Mouse (Mus musculus) heart, embryonic 12.5 days (tissue): Measurements from ENCODE around the gene Fras1. TPM values are rescaled to one million over a fixed set of nuclear protein-coding genes. Genes with fewer than 3 reads are reported as not detected.

Experiments used
- ATAC-seq: fragments of 200-750 bp; cut with Nextera tagmentation; 2 replicates; pipeline ENCODE4 v1.8.0; 2017; ENCODE audit warnings: moderate TSS enrichment, moderate library complexity; ENCODE audit not compliant: insufficient number of reproducible peaks, low FRiP score
- H3K27ac ChIP-seq: fragments of 300-500 bp; sonication (generic); 2 replicates; pipeline ENCODE4 v1.5.1; 2016; ENCODE audit warnings: mild to moderate bottlenecking, moderate library complexity; ENCODE audit not compliant: poor library complexity, severe bottlenecking
- H3K27me3 ChIP-seq: fragments of 300-500 bp; sonication (generic); replicated peaks from 2 replicates; pipeline ENCODE4 v1.6.1; 2016; ENCODE audit warnings: mild to moderate bottlenecking, moderate library complexity
- H3K36me3 ChIP-seq: fragments of 300-500 bp; sonication (generic); 2 replicates; pipeline ENCODE4 v1.6.1; 2016; ENCODE audit warnings: mild to moderate bottlenecking, moderate library complexity
- H3K4me1 ChIP-seq: fragments of 300-500 bp; sonication (generic); replicated peaks from 2 replicates; pipeline ENCODE4 v1.6.1; 2016; ENCODE audit warnings: mild to moderate bottlenecking
- H3K4me2 ChIP-seq: fragments of 300-500 bp; sonication (generic); 2 replicates; pipeline ENCODE4 v1.6.1; 2016; ENCODE audit warnings: mild to moderate bottlenecking, moderate library complexity
- H3K4me3 ChIP-seq: fragments of 300-500 bp; sonication (generic); 2 replicates; pipeline ENCODE4 v1.5.1; 2016; ENCODE audit warnings: mild to moderate bottlenecking
- H3K9ac ChIP-seq: fragments of 300-500 bp; sonication (generic); 2 replicates; pipeline ENCODE4 v1.6.1; 2016; ENCODE audit warnings: mild to moderate bottlenecking, moderate library complexity
- H3K9me3 ChIP-seq: fragments of 300-500 bp; sonication (generic); replicated peaks from 2 replicates; pipeline ENCODE4 v1.6.1; 2016; ENCODE audit warnings: mild to moderate bottlenecking, moderate library complexity
- WGBS: fragments of 180-500 bp; shearing (Covaris S2); methylation state at CpG from one replicate; pipeline ENCODE4 v1.1.7; 2016; 5-methylcytosine and 5-hydroxymethylcytosine counted together
- polyA plus RNA-seq: library from polyadenylated mRNA; unstranded; fragments of >200 nt; fragmentation: Nextera tagmentation; extraction: Ambion mirVana; gene quantifications from 2 replicates; pipeline ENCODE4 v1.2.1, GENCODE M21; 2016

The Fras1 gene
- polyA plus RNA-seq, 1 experiment from 2014 or later, result 22.8 TPM

DNA sequence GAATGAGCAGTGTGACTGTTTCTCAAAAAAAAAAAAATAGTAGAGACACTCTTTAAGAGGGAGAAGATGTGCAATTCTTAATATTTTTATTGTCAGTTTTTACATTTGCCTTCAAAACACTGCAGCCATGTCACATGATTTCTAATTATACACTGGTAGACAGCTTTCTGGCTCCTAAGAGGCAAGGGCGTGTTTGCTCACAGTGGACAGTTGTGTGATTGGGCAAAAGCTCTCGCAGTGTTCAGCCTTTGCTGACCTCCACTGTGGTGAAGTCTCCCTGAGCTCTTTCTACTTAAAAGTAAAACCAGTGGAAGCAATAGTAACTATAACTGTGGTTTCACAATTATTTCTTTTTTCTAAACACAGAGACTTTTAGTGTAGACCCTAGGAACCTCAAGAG, 315.1 kb downstream of the Fras1 start:
- Histone ChIP-seq H3K27me3 (no peaks in the 10 kb centered on the region), H3K27ac (no peak overlapping the region), H3K4me2 (no peak overlapping the region), H3K4me3 (no peak overlapping the region), H3K9ac (no peak overlapping the region), H3K9me3 (0 out of 2 replicates have a peak, but pooled peaks cover 4% of the 10 kb centered on the region), H3K4me1 (no peaks in the 10 kb centered on the region), H3K36me3 (peaks cover 11% of the 10 kb centered on the region)
- 66% methylated on average over 2 of the region's 2 CpGs for WGBS
- ATAC-seq, result no peak

DNA sequence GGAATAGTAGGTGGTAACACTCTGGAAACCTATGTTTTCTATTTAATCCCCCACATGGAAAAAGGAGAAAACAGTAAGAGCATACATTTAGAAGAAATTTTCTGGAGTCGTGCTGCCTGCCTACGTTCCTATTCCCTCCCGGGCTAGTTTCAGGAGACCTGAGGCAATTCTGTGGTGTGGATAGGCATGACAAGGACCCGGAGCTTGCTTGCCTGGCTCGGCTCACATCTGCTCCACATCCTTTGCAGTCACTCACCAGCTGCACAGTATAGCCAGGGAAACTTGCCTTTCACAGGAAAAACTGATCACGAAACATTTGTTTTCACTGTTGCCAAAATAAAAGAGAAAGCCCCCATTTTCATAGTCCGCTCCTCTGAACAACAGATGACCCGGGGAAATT, 325.2 kb downstream of the Fras1 start:
- no peak overlapping the region for H3K27ac ChIP-seq
- no peak overlapping the region for H3K4me3 ChIP-seq
- no peak for ATAC-seq
- no peaks in the 10 kb centered on the region for H3K27me3 ChIP-seq
- no peak overlapping the region for H3K9ac ChIP-seq
- WGBS, result 78% methylated on average over 8 of the region's 8 CpGs
- no peak overlapping the region for H3K4me2 ChIP-seq
- H3K9me3 ChIP-seq, result no peaks in the 10 kb centered on the region
- H3K36me3 ChIP-seq, result peaks cover 16% of the 10 kb centered on the region
- H3K4me1 ChIP-seq, result no peaks in the 10 kb centered on the region

DNA sequence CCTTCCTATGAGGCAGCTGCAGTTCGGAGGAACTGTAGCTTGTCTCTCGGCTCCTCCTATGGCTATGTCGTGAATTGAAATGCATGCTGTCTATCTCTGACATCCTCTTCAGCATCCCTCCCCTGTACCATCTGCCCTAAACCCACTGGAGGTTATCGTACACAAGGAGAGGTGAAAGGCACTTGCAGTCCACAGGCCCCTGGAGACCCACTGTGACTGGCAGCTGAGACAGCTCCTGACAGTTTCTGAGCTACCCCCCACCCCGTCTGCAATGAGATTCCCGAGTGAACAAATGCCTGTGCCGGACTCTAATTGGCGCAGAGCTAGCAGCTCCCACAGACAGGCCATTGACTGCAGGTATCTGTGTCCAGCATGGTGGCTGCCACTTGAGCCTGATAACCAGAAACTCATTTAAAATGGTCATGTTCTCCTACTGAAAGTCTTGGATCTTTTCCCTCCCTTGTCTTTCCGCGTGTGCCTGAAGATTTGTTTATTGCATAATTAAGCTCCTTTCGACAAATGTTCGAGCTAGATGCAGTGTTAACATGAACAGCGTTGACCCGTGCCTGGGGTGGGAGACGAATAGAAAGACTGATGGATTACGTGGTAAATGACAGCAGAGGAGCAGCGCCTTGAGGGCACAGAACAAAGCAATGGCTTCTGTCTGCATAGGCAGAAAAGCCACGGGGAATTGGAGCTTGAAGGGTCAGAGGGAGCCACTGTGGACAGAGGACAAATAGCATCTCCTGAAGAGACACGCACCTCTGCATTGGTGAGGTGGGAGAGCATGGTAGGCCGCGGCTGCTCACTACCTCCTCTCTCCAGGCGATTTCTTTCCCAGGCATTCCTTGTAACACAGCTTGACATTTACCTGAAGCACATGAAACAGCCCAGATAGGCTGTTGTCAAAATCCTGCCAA, 329.2 kb downstream of the Fras1 start:
- Histone ChIP-seq H3K27me3 (no peaks in the 10 kb centered on the region), H3K36me3 (peaks cover 4% of the 10 kb centered on the region), H3K9me3 (no peaks in the 10 kb centered on the region), H3K9ac (no peak overlapping the region), H3K4me3 (no peak overlapping the region), H3K4me1 (no peaks in the 10 kb centered on the region), H3K27ac (no peak overlapping the region), H3K4me2 (no peak overlapping the region)
- no peak for ATAC-seq
- 55% methylated on average over 22 of the region's 22 CpGs for WGBS

DNA sequence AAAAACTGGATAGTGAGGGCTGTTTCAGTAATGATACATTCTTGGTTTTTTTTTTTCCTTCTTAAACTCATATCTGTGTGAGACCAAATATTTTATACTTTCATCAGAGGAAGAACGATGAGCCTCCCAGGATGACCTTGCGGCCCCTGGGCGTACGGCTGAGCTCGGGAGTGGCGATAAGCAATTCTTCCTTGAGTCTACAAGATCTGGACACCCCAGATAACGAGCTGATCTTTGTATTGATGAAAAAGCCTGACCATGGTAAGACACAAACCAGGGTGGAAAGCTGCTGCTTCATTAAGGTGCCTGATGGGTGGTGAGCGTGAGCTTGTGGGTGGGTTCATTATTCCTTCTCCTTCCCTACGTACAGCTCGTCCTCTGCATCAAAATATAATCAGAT, 334.8 kb downstream of the Fras1 start:
- Histone ChIP-seq H3K4me3 (no peak overlapping the region), H3K36me3 (peaks cover 12% of the 10 kb centered on the region), H3K9me3 (no peaks in the 10 kb centered on the region), H3K4me1 (no peaks in the 10 kb centered on the region), H3K4me2 (no peak overlapping the region), H3K9ac (no peak overlapping the region), H3K27ac (no peak overlapping the region), H3K27me3 (no peaks in the 10 kb centered on the region)
- WGBS, result 78% methylated on average over 10 of the region's 10 CpGs
- no peak for ATAC-seq

DNA sequence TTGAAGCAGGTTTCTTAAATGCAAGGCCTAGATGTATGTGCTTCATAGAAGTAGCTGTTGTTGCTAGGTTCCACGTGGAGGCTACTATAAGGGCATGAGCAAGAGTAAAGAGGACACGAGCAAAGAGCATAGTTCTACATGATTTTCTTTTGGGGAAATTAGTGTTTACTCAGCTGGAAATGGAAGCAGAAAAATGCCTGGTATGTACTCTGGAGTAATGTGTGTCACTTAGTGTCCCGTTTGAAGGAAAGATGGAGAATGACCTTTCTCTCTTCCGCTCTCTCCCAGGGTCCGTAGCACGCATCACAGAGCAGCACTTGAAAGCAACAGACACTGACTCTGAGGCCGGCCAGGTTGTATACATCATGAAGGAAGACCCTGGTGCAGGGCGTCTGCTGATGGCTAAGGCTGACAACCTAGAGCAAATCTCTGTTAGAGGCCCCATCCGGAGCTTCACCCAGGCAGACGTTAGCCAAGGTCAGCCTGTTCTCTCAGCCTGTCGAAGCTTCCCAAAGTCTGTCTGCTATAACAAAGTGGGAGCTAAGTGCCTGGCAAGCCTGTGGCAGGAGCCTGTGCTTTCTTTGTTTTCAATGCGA, 338.4 kb downstream of the Fras1 start:
- H3K9me3 ChIP-seq, result no peaks in the 10 kb centered on the region
- ATAC-seq, result no peak
- no peaks in the 10 kb centered on the region for H3K27me3 ChIP-seq
- no peak overlapping the region for H3K27ac ChIP-seq
- H3K4me2 ChIP-seq, result no peak overlapping the region
- H3K36me3 ChIP-seq, result peaks cover 12% of the 10 kb centered on the region
- H3K9ac ChIP-seq, result no peak overlapping the region
- H3K4me3 ChIP-seq, result no peak overlapping the region
- H3K4me1 ChIP-seq, result peaks cover 15% of the 10 kb centered on the region
- 45% methylated on average over 12 of the region's 12 CpGs for WGBS

DNA sequence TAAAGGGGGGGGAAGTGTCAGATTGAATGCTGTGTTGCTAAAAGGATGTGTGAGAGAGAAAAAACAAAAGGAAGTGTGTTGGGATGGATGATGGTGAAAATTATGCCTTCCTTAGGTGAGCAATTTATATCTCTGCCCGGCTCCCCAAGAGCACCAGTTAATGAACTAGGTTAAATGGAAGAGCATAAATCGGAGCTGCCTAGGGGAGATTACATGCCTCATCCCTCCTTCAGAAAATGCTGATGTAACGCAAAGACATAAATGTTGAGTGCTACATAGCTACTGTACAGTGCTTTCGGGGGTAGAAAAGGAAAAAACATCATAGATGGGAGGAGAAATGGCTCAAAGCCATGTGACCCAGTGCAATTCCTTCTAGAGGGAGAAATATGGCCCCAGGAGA, 339.0 kb downstream of the Fras1 start:
- Histone ChIP-seq H3K4me3 (no peak overlapping the region), H3K27me3 (no peaks in the 10 kb centered on the region), H3K9ac (no peak overlapping the region), H3K9me3 (no peaks in the 10 kb centered on the region), H3K4me2 (no peak overlapping the region), H3K36me3 (peaks cover 15% of the 10 kb centered on the region), H3K4me1 (peaks cover 15% of the 10 kb centered on the region), H3K27ac (no peak overlapping the region)
- 87% methylated on average over 4 of the region's 4 CpGs for WGBS
- ATAC-seq, result no peak

DNA sequence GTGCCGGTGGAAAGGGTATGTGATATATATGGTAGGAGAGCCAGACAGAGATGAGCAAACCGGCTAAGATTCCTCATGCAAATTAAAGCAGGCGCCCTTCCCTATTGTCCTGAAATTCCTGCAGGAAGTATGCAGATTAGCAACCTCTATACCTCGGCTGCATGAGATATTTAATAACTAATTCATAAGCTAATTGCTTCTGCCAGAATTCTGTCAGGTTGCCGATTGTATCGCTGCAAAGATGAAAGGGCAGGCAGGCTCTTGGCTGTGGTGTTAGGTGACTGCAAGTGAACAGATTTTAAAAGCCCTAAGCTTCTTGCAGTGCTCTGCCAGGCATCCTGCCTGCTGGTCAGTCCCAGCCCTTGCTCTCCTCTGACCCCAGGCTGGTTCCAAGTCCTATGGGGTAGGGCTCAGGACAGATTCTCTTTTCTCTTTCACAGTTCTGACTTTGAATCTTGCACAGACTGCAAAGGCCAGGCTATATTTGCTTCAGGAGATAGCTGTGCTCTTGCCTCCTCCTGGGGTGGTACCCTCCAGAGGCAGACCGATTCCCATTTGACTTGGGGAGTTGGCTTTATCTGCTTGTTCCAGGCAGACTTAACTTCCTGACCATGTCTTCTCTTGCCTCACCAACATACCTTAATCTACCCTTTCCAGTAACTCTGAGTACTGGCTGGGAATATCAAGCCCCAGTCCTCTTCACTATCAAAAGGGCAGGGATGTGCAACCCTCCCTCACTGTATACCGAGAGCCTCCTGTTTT, 342.7 kb downstream of the Fras1 start:
- H3K9me3 ChIP-seq, result peaks cover 4% of the 10 kb centered on the region; the same call in 1 of the 2 replicates
- H3K36me3 ChIP-seq, result peaks cover 16% of the 10 kb centered on the region
- ATAC-seq, result no peak
- H3K4me3 ChIP-seq, result no peak overlapping the region
- H3K9ac ChIP-seq, result no peak overlapping the region
- 43% methylated on average over 8 of the region's 8 CpGs for WGBS
- no peak overlapping the region for H3K27ac ChIP-seq
- peaks cover 15% of the 10 kb centered on the region for H3K4me1 ChIP-seq
- H3K4me2 ChIP-seq, result no peak overlapping the region
- no peaks in the 10 kb centered on the region for H3K27me3 ChIP-seq

DNA sequence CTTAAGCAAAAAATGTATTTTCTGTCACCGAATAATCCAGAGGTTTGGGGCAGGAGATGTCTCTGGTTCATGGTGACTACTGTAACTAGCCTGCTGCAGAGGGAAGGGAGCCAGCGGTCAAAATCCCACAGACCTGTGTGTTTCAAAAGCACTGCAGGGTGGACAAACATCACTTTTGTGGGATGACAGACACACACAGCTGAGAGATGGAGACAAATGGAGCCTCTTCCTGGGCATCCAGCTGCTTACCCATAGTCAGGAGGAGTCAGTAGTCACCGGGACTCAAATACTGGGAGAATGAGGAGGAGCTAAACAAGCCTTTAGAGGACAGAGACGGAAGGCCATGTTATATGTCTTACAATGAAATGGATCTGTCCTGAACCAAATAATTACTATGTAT, 343.9 kb downstream of the Fras1 start:
- Histone ChIP-seq H3K27me3 (no peaks in the 10 kb centered on the region), H3K36me3 (peaks cover 13% of the 10 kb centered on the region), H3K4me3 (no peak overlapping the region), H3K4me1 (peaks cover 15% of the 10 kb centered on the region), H3K4me2 (no peak overlapping the region), H3K9ac (no peak overlapping the region), H3K9me3 (peaks cover 4% of the 10 kb centered on the region; the same call in 1 of the 2 replicates), H3K27ac (no peak overlapping the region)
- WGBS, result 89% methylated on average over 4 of the region's 4 CpGs
- no peak for ATAC-seq

DNA sequence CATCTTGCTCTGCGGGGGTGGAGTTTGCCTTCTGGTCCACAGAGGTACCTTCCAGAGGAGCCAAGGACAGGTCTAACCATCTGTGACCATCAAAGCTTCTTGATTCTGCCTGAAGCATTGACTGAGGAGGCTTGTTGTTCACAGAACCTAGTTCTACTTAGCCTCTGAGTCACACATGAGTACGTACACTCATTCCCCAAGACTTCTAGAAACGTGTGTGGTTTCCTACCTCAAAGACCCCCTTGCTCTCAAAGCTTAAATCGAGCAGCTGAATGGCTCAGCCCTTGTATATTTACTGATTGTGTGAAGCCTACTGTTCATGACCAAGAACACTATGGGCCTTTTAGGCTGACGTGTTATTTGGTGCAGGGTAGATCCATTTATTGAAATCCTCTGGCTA, 344.8 kb downstream of the Fras1 start:
- H3K4me1 ChIP-seq, result peaks cover 15% of the 10 kb centered on the region
- H3K36me3 ChIP-seq, result peaks cover 9% of the 10 kb centered on the region
- no peak overlapping the region for H3K27ac ChIP-seq
- peaks cover 4% of the 10 kb centered on the region; the same call in 1 of the 2 replicates for H3K9me3 ChIP-seq
- H3K9ac ChIP-seq, result no peak overlapping the region
- WGBS, result 88% methylated on average over 5 of the region's 5 CpGs
- no peaks in the 10 kb centered on the region for H3K27me3 ChIP-seq
- no peak overlapping the region for H3K4me2 ChIP-seq
- no peak for ATAC-seq
- H3K4me3 ChIP-seq, result no peak overlapping the region

DNA sequence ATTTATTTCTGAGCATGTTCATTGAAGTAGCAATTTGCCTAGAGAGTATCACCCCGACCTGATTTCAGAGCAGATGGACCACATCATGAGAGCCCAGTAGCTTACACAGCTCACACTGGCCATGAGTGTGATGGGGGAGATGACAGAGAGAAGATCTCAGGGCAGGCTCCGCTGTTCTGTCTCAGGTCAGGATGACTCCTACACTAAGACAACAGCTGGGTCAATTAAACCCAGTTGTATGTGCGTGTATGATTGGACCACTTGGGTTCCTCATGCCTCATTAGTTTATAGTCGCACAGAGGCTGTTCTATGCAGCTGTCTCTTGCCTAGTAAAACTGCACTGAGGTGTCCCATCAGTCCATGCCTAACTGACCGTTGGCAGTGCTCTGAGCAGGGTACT, 345.5 kb downstream of the Fras1 start:
- Histone ChIP-seq H3K4me3 (no peak overlapping the region), H3K36me3 (peaks cover 9% of the 10 kb centered on the region), H3K4me2 (no peak overlapping the region), H3K9me3 (peaks cover 4% of the 10 kb centered on the region; the same call in 1 of the 2 replicates), H3K9ac (no peak overlapping the region), H3K4me1 (peaks cover 15% of the 10 kb centered on the region), H3K27me3 (no peaks in the 10 kb centered on the region), H3K27ac (no peak overlapping the region)
- WGBS, result 85% methylated on average over 5 of the region's 5 CpGs
- no peak for ATAC-seq

DNA sequence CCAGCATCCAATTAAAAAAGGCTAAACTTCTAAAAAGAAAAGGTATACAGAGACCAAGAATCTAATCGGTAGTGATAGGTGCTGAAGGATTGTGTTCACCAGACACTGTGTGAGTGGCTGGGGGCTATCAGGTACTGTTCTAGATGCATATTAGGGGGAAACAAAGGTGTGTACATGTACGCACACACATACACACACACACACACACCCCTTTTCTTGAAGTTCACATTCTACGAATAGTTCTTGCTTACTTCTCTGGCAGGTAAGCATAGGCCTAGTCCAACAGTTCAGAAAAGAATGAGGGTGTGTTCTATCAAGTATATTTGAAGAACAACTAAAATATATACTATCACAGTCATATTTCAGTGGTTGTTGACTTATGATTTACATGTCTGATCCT, 348.9 kb downstream of the Fras1 start:
- no peak overlapping the region for H3K4me2 ChIP-seq
- no peak overlapping the region for H3K4me3 ChIP-seq
- H3K9ac ChIP-seq, result no peak overlapping the region
- H3K4me1 ChIP-seq, result no peaks in the 10 kb centered on the region
- H3K27me3 ChIP-seq, result no peaks in the 10 kb centered on the region
- 69% methylated on average over 3 of the region's 3 CpGs for WGBS
- H3K27ac ChIP-seq, result no peak overlapping the region
- no peak for ATAC-seq
- H3K36me3 ChIP-seq, result peaks cover 14% of the 10 kb centered on the region
- H3K9me3 ChIP-seq, result peaks cover 4% of the 10 kb centered on the region; the same call in 1 of the 2 replicates
